Mouse (Mus musculus) ES-E14 (cell line): Measurements from ENCODE around the gene Uckl1.

Source experiments
- HCFC1 ChIP-seq: IDR thresholded peaks from 2 replicates; pipeline ENCODE4 v1.6.1; 2012; ENCODE audit warnings: low read length, inconsistent platforms, borderline replicate concordance; ENCODE audit not compliant: insufficient read depth
- MAFK ChIP-seq: IDR thresholded peaks from 2 replicates; pipeline ENCODE4 v1.6.1; 2014; ENCODE audit warnings: mild to moderate bottlenecking, low read depth, low read length, inconsistent platforms; ENCODE audit not compliant: insufficient read depth
- ZC3H11A ChIP-seq: IDR thresholded peaks from 2 replicates; pipeline ENCODE4 v1.6.1; 2012; ENCODE audit warnings: low read depth, mild to moderate bottlenecking, inconsistent platforms, low read length, borderline replicate concordance
- ZNF384 ChIP-seq: IDR thresholded peaks from 2 replicates; pipeline ENCODE4 v1.6.1; 2012; ENCODE audit warnings: low read depth, low read length, inconsistent platforms

DNA sequence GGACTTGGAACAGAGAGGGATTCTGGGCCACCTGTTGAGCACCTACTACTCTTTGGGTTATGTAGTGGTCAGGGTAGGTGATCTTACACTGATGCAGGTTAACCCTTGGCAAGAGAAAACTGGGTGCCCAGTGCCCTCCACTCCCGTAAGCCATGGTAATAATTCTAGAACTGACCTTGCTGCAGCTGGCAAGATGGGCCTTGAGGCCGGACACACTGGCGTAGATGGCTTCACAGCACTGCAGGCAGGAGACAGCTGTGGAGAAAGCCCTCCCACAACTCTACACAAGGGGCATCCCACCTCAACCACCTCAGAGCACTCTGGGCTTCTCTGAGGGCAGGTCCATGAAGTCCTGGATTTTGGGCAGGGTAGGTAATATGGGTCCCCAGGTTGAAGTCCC, 1.4 kb upstream of the Uckl1 start:
- TF ChIP-seq HCFC1, result no peak
- TF ChIP-seq ZC3H11A, result no peak
- no peak for TF ChIP-seq MAFK
- no peak for TF ChIP-seq ZNF384
